Mouse (Mus musculus): ENCODE measurements around the gene Mat2a. TPM values are rescaled to one million over a fixed set of nuclear protein-coding genes. Genes with fewer than 3 reads are reported as not detected.

The Mat2a gene
- total and polyA plus RNA-seq, 3 experiments, result 319 to 3,179 (median 357) TPM

- TF ChIP-seq CTCF (IDR thresholded peaks at IDR 0.05 in 2 of 3, conservative IDR thresholded peaks at IDR 0.05 in 1 of 3; ENCODE audit: control insufficient read depth in 1 of 3, insufficient read depth in 1 of 3, low read depth in 2 of 3, low read length in 3 of 3, poor library complexity in 1 of 3, severe bottlenecking in 1 of 3), result peak in 1 of 3 experiments; percentile 27; a peak in 2 of 6 replicates
- no peak for TF ChIP-seq TBP (IDR thresholded peaks at IDR 0.05; ENCODE audit: low read depth, low read length)
- Histone ChIP-seq H3K36me3 (ENCODE audit: control insufficient read depth in 1 of 2, insufficient read depth in 2 of 2, low read length in 2 of 2) (peaks cover 0 to 35% of the 10 kb centered on the region in 2 experiments; a peak in 2 of 4 replicates), H3K27me3 (ENCODE audit: control insufficient read depth in 1 of 2, insufficient read depth in 2 of 2, low read length in 2 of 2) (no peaks in the 10 kb centered on the region), H3K4me3 (ENCODE audit: control insufficient read depth in 1 of 2, insufficient read depth in 1 of 2, low read depth in 2 of 2, low read length in 2 of 2) (peak overlapping the region; percentile 43 to 51), H3K27ac (ENCODE audit: control insufficient read depth, low read depth, low read length) (peak overlapping the region; percentile 99), H3K4me1 (ENCODE audit: control insufficient read depth in 1 of 2, insufficient read depth in 2 of 2, low read length in 2 of 2) (peaks cover 0 to 43% of the 10 kb centered on the region in 2 experiments; a peak in 3 of 4 replicates), H3K9ac (ENCODE audit: control insufficient read depth, low read depth, low read length, poor library complexity, severe bottlenecking) (peak overlapping the region; percentile 96), H3K79me2 (ENCODE audit: control insufficient read depth, insufficient read depth, low read length, poor library complexity) (peaks cover 52% of the 10 kb centered on the region), H3K9me3 (replicated peaks; ENCODE audit: insufficient read depth, low read length) (no peaks in the 10 kb centered on the region)
- DNase-seq (ENCODE audit: low read depth, low spot score), result peak; percentile 60
Measured at GRCm38 (mm10) chr6:72392341-72392740, 47.0 kb downstream of the Mat2a start.

- H3K79me2 ChIP-seq (ENCODE audit: control insufficient read depth, insufficient read depth, low read length, poor library complexity), result peaks cover 55% of the 10 kb centered on the region
- H3K27ac ChIP-seq (ENCODE audit: control insufficient read depth, low read depth, low read length), result peak overlapping the region; percentile 99
- H3K4me1 ChIP-seq (ENCODE audit: control insufficient read depth in 1 of 2, insufficient read depth in 2 of 2, low read length in 2 of 2), result peaks cover 0 to 47% of the 10 kb centered on the region in 2 experiments; a peak in 3 of 4 replicates
- no peaks in the 10 kb centered on the region for H3K27me3 ChIP-seq (ENCODE audit: control insufficient read depth in 1 of 2, insufficient read depth in 2 of 2, low read length in 2 of 2)
- peak overlapping the region; percentile 71 to 77 for H3K4me3 ChIP-seq (ENCODE audit: control insufficient read depth in 1 of 2, insufficient read depth in 1 of 2, low read depth in 2 of 2, low read length in 2 of 2)
- peaks cover 0 to 40% of the 10 kb centered on the region in 2 experiments; a peak in 2 of 4 replicates for H3K36me3 ChIP-seq (ENCODE audit: control insufficient read depth in 1 of 2, insufficient read depth in 2 of 2, low read length in 2 of 2)
- peak; percentile 79 for DNase-seq (ENCODE audit: low read depth, low spot score)
- H3K9ac ChIP-seq (ENCODE audit: control insufficient read depth, low read depth, low read length, poor library complexity, severe bottlenecking), result peak overlapping the region; percentile 96
- no peaks in the 10 kb centered on the region for H3K9me3 ChIP-seq (replicated peaks; ENCODE audit: insufficient read depth, low read length)
- TF ChIP-seq SIN3A (IDR thresholded peaks at IDR 0.05; ENCODE audit: low read length) (no peak), ZKSCAN1 (IDR thresholded peaks at IDR 0.05; ENCODE audit: low read depth, low read length) (no peak), POLR2AphosphoS5 (IDR thresholded peaks at IDR 0.05; ENCODE audit: borderline replicate concordance, low read depth, low read length) (no peak; the same call in none of the 2 replicates), CTCF (IDR thresholded peaks at IDR 0.05 in 2 of 3, conservative IDR thresholded peaks at IDR 0.05 in 1 of 3; ENCODE audit: control insufficient read depth in 1 of 3, insufficient read depth in 1 of 3, low read depth in 2 of 3, low read length in 3 of 3, poor library complexity in 1 of 3, severe bottlenecking in 1 of 3) (peak in 1 of 3 experiments; percentile 33; a peak in 1 of 6 replicates), POLR2A (IDR thresholded peaks at IDR 0.05; ENCODE audit: control insufficient read depth in 1 of 2, insufficient read depth in 1 of 2, low read depth in 1 of 2, low read length in 2 of 2, poor library complexity in 1 of 2) (peak; percentile 18 to 66), ETS1 (IDR thresholded peaks at IDR 0.05; ENCODE audit: low read depth, low read length) (no peak), KAT2A (conservative IDR thresholded peaks at IDR 0.05; ENCODE audit: low read depth, low read length) (no peak), GATA1 (IDR thresholded peaks at IDR 0.05; ENCODE audit: low read depth, low read length) (no peak), JUND (IDR thresholded peaks at IDR 0.05; ENCODE audit: low read depth, low read length) (no peak), USF2 (IDR thresholded peaks at IDR 0.05; ENCODE audit: borderline replicate concordance in 1 of 2, insufficient read depth in 1 of 2, low read depth in 1 of 2, low read length in 2 of 2) (no peak), RAD21 (IDR thresholded peaks at IDR 0.05; ENCODE audit: low read depth, low read length) (no peak), CHD2 (IDR thresholded peaks at IDR 0.05; ENCODE audit: low read length) (no peak), MYC (IDR thresholded peaks at IDR 0.05; ENCODE audit: low read depth, low read length) (no peak), TBP (IDR thresholded peaks at IDR 0.05; ENCODE audit: low read depth, low read length) (no peak)
Measured at GRCm38 (mm10) chr6:72390795-72391521, 48.4 kb downstream of the Mat2a start.

All from MEL (cell line).